Mouse (Mus musculus) lung, postnatal 0 days (tissue): Measurements from ENCODE around the gene Aldh1a2. TPM values are rescaled to one million over a fixed set of nuclear protein-coding genes. Genes with fewer than 3 reads are reported as not detected.
A peak's percentile ranks its signal among the peaks of the same experiment; 100 is the strongest.

Source experiments
- ATAC-seq: fragments of 200-750 bp; cut with Nextera tagmentation; 2 replicates; pipeline ENCODE4 v1.8.0; 2017; ENCODE audit warnings: moderate library complexity
- DNase-seq: peaks from one replicate; pipeline ENCODE4 v3.0.0-alpha.2; 2016; ENCODE audit warnings: low spot score
- H3K27ac ChIP-seq: fragments of 300-500 bp; sonication (generic); 2 replicates; pipeline ENCODE4 v1.5.1; 2014; ENCODE audit warnings: antibody characterized with exemption, mild to moderate bottlenecking, low read length, mixed read lengths
- H3K27me3 ChIP-seq: fragments of 300-500 bp; sonication (generic); replicated peaks from 2 replicates; pipeline ENCODE4 v1.6.1; 2014; ENCODE audit warnings: low read length, mixed read lengths; ENCODE audit not compliant: insufficient read depth
- H3K36me3 ChIP-seq: fragments of 300-500 bp; sonication (generic); 2 replicates; pipeline ENCODE4 v1.6.1; 2014; ENCODE audit warnings: low read length, mixed read lengths; ENCODE audit not compliant: insufficient read depth
- H3K4me1 ChIP-seq: fragments of 300-500 bp; sonication (generic); 2 replicates; pipeline ENCODE4 v1.6.1; 2014; ENCODE audit warnings: antibody characterized with exemption, low read depth, low read length, mixed read lengths; ENCODE audit not compliant: insufficient read depth
- H3K4me2 ChIP-seq: fragments of 300-500 bp; sonication (generic); replicated peaks from 2 replicates; pipeline ENCODE4 v1.6.1; 2014; ENCODE audit warnings: low read depth, mild to moderate bottlenecking, low read length, moderate library complexity, mixed read lengths
- H3K4me3 ChIP-seq: fragments of 300-500 bp; sonication (generic); 2 replicates; pipeline ENCODE4 v1.5.1; 2014; ENCODE audit warnings: low read depth, low read length
- H3K9ac ChIP-seq: fragments of 300-500 bp; sonication (generic); replicated peaks from 2 replicates; pipeline ENCODE4 v1.6.1; 2014; ENCODE audit warnings: low read depth, mild to moderate bottlenecking
- H3K9me3 ChIP-seq: fragments of 300-500 bp; sonication (generic); 2 replicates; pipeline ENCODE4 v1.6.1; 2016; ENCODE audit warnings: low read length, mixed read lengths
- CTCF ChIP-seq: IDR thresholded peaks from 2 replicates; pipeline ENCODE4 v1.5.1; 2016; ENCODE audit warnings: antibody characterized with exemption, mild to moderate bottlenecking
- EP300 ChIP-seq: IDR thresholded peaks from 2 replicates; pipeline ENCODE4 v1.6.1; 2016; ENCODE audit warnings: antibody characterized with exemption, mild to moderate bottlenecking, control low read depth
- WGBS: fragments of 180-500 bp; shearing (Covaris S2); extraction: QIAGEN DNeasy Blood & Tissue Kit; methylation state at CpG from one replicate; pipeline ENCODE4 v1.1.7; 2014; 5-methylcytosine and 5-hydroxymethylcytosine counted together
- polyA plus RNA-seq: library from polyadenylated mRNA; unstranded; fragments of >200 nt; fragmentation: Nextera tagmentation; extraction: Ambion mirVana; gene quantifications from 2 replicates; pipeline ENCODE4 v1.2.1, GENCODE M21; 2015

Aldh1a2 gene
- polyA plus RNA-seq, 1 experiment from 2014 or later: 27.8 TPM

DNA sequence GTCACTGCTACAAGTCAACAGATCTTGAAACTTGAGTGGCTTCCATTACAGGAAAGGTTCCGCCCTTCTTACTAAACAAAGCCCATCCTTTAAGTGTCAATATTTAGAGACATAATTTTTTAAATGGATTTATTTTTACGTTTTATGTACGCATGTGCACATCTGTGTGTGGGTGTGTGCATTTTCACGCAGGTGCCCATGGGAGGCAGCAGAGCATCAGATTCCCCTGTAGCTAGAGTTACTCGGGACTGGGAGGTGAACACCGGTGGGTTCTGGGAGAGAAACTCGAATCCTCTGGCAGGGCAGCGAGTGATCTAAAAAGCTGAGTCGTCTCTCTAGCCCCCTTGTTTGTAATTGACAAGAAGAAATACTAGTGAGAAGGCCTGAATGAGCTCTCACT, 42.1 kb upstream of the Aldh1a2 start:
- ATAC-seq (no peak), DNase-seq (no peak)
- Histone ChIP-seq H3K27me3 (no peaks in the 10 kb centered on the region), H3K9me3 (no peaks in the 10 kb centered on the region), H3K4me1 (no peaks in the 10 kb centered on the region), H3K4me2 (no peak overlapping the region), H3K27ac (no peak overlapping the region), H3K4me3 (no peak overlapping the region), H3K9ac (no peak overlapping the region), H3K36me3 (no peaks in the 10 kb centered on the region)
- TF ChIP-seq EP300: no peak
- no peak for TF ChIP-seq CTCF
- 57% methylated on average over 9 of the region's 9 CpGs for WGBS

DNA sequence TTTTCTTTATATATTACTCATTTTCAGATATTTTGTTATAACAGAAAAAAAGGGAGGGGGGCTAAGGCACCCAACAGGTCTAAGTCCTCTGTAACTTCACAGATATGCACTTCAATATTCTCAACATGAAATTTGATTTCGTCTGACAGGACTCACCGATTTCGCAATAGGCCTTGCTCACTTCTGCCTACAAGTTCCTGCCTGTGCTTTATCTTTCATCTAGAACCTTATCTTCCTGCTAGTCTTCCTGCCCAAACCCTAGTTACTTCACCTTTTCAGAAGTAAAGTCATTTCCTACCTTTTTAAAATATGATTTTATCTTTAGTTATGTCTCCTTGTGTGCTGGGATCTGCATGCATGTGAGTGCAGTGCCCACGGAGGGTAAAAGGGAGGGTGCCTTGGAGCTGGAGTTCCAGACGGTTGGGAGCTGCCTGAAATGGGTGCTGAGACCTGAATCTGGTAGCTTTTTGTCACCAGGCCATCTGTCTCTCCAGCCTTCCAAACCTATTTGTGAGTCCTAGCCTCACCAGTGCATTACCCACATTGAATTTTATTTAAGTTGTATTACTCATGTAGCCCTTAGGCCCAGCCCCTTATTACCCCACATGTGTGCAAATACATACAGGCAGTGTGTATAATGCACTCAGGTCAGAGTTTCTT, 41.1 kb upstream of the Aldh1a2 start:
- no peaks in the 10 kb centered on the region for H3K36me3 ChIP-seq
- no peak overlapping the region for H3K4me2 ChIP-seq
- WGBS: 66% methylated on average over 5 of the region's 5 CpGs
- no peak overlapping the region for H3K4me3 ChIP-seq
- H3K27ac ChIP-seq: no peak overlapping the region
- H3K4me1 ChIP-seq: no peaks in the 10 kb centered on the region
- no peak for DNase-seq
- no peak overlapping the region for H3K9ac ChIP-seq
- TF ChIP-seq EP300: no peak
- no peak for TF ChIP-seq CTCF
- no peaks in the 10 kb centered on the region for H3K9me3 ChIP-seq
- no peaks in the 10 kb centered on the region for H3K27me3 ChIP-seq
- no peak for ATAC-seq

DNA sequence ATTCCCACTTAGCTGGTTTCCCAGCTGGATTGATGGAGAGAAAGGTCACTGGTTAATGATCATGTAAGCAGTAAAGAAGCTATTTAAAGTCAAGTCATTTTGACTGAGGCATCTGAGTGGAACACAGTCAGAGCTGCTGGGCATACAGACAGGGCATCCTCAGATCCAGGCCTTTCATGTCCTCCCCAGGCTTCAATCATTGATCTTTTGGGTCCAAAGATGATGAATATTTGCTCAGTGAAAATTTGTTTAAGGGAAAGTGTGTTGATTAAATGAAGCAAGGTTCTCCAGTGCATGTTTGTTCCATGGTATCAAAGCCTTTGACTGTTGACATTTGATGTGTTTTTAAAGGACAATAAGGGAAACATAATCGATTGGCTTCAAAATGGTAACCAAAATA, 39.9 kb upstream of the Aldh1a2 start:
- H3K4me3 ChIP-seq: no peak overlapping the region
- DNase-seq: no peak
- no peak overlapping the region for H3K4me2 ChIP-seq
- no peak for TF ChIP-seq CTCF
- no peak for TF ChIP-seq EP300
- H3K9ac ChIP-seq: no peak overlapping the region
- no peaks in the 10 kb centered on the region for H3K9me3 ChIP-seq
- WGBS: 74% methylated on average over 1 of the region's 1 CpGs
- ATAC-seq: no peak
- no peak overlapping the region for H3K27ac ChIP-seq
- H3K4me1 ChIP-seq: no peaks in the 10 kb centered on the region
- H3K36me3 ChIP-seq: no peaks in the 10 kb centered on the region
- H3K27me3 ChIP-seq: no peaks in the 10 kb centered on the region

DNA sequence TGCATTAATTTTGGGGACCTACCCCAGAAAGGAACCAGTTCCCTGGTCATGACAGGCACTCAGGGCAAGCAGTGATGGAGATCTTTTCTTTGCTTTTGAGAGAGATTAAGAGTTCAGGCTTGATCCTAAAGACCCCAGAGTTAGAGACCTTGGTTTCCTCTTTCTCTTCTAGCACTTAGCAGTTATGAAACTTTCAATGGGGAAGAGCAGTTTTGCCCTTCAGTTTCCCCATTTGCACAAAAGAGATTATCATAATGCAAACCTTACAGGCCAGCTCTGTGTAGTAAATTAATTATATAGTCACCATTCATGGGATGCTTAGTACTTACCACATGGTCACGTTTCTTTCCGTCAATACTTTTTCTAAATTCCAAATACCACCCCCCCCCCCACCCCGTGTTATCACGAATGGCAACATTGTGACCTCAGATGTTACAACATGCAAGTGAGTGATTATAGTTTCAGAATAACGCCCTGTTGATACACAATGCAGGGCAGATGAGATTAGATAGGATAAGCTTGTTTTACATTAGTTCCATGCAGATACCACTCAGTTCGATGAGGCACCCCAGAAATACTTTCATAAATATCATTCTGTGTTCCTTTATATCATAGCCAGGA, 36.2 kb upstream of the Aldh1a2 start:
- Histone ChIP-seq H3K4me1 (no peaks in the 10 kb centered on the region), H3K4me2 (no peak overlapping the region), H3K9me3 (no peaks in the 10 kb centered on the region), H3K4me3 (no peak overlapping the region), H3K27me3 (no peaks in the 10 kb centered on the region), H3K9ac (no peak overlapping the region), H3K27ac (no peak overlapping the region), H3K36me3 (no peaks in the 10 kb centered on the region)
- WGBS: 50% methylated on average over 6 of the region's 6 CpGs
- TF ChIP-seq EP300: no peak
- no peak for TF ChIP-seq CTCF
- ATAC-seq (no peak), DNase-seq (no peak)

DNA sequence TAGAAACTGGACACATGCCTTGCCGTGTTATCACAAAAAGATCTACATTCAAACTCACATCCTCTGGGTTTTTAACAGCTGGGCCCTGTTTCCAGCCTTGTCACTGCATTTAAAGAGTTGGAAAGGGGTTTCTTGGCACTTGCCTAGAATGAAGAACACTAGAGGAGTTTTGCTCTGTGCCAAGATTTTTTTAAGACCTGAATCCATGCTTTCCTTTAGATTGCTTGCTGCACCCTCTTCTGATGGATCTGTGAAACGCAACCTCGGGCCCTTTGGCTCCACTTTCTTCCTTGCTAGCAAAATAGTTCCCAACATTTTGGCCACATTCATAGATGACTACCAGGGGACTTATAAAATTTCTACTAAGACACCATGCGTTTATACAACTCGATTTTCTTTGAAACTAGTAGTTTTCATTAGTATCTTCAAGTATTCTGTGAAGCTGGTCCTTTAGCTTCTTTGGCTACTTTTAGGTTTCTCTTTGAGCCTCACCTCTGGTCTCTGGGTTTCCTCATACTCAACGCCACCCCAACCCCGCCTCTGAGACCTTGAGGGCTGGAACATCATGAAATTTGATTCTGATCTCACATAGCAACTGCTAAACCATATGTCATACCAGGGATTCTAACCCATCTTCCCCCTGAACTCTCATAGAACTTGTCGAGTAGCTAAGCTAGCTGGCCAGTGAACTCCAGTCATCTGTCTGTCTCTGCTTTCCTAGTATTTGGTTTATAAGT, 35.5 kb upstream of the Aldh1a2 start:
- WGBS: 55% methylated on average over 8 of the region's 8 CpGs

DNA sequence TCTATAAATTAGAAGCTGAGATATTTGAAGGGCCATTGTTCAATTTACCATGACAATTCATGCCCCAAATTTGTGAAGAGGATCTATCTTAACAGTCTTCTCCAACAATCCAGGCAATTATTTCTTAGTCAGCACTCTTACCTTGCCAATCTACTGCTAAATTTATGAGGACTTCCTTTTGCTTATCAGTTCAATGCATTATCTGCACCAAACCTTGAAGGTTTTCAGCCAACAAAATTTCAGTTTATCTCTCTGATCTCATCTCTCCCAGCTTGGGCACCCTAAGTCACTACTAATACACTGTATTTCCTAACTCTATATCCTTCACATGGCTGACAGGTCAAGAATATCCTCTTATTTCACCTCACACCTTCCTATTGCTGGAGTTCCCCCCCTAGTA, 30.3 kb upstream of the Aldh1a2 start:
- ATAC-seq (no peak), DNase-seq (no peak)
- Histone ChIP-seq H3K27ac (no peak overlapping the region), H3K27me3 (no peaks in the 10 kb centered on the region), H3K36me3 (no peaks in the 10 kb centered on the region), H3K4me2 (no peak overlapping the region), H3K9ac (no peak overlapping the region), H3K9me3 (no peaks in the 10 kb centered on the region), H3K4me1 (no peaks in the 10 kb centered on the region), H3K4me3 (no peak overlapping the region)
- TF ChIP-seq CTCF: no peak
- TF ChIP-seq EP300: no peak

More for the DNA sequence above, 35.5 kb upstream of the Aldh1a2 start:
- no peak for ATAC-seq
- Histone ChIP-seq H3K27ac (no peak overlapping the region), H3K27me3 (no peaks in the 10 kb centered on the region), H3K4me1 (no peaks in the 10 kb centered on the region), H3K9ac (no peak overlapping the region), H3K4me3 (no peak overlapping the region), H3K4me2 (no peak overlapping the region), H3K9me3 (no peaks in the 10 kb centered on the region), H3K36me3 (no peaks in the 10 kb centered on the region)
- peak; percentile 64 for DNase-seq
- TF ChIP-seq CTCF: peak; percentile 49
- TF ChIP-seq EP300: no peak
